Mouse (Mus musculus) midbrain, embryonic 13.5 days (tissue): ENCODE data around the gene Sdk1. TPM values are rescaled to one million over a fixed set of nuclear protein-coding genes. Genes with fewer than 3 reads are reported as not detected.

Source experiments
- ATAC-seq: fragments of 200-750 bp; cut with Nextera tagmentation; 2 replicates; pipeline ENCODE4 v1.8.0; 2017; ENCODE audit warnings: mild to moderate bottlenecking, moderate TSS enrichment, moderate library complexity
- H3K27ac ChIP-seq: fragments of 300-500 bp; sonication (generic); 2 replicates; pipeline ENCODE4 v1.5.1; 2015; ENCODE audit warnings: inconsistent platforms, mild to moderate bottlenecking, moderate library complexity
- H3K27me3 ChIP-seq: fragments of 300-500 bp; sonication (generic); 2 replicates; pipeline ENCODE4 v1.6.1; 2015; ENCODE audit warnings: mild to moderate bottlenecking, inconsistent platforms
- H3K36me3 ChIP-seq: fragments of 300-500 bp; sonication (generic); 2 replicates; pipeline ENCODE4 v1.6.1; 2015; ENCODE audit warnings: mild to moderate bottlenecking, inconsistent platforms
- H3K4me1 ChIP-seq: fragments of 300-500 bp; sonication (generic); replicated peaks from 2 replicates; pipeline ENCODE4 v1.6.1; 2015; ENCODE audit warnings: inconsistent platforms
- H3K4me2 ChIP-seq: fragments of 300-500 bp; sonication (generic); replicated peaks from 2 replicates; pipeline ENCODE4 v1.6.1; 2015; ENCODE audit warnings: moderate library complexity, mild to moderate bottlenecking, inconsistent platforms
- H3K4me3 ChIP-seq: fragments of 300-500 bp; sonication (generic); replicated peaks from 2 replicates; pipeline ENCODE4 v1.5.1; 2015; ENCODE audit warnings: mild to moderate bottlenecking, inconsistent platforms
- H3K9ac ChIP-seq: fragments of 300-500 bp; sonication (generic); replicated peaks from 2 replicates; pipeline ENCODE4 v1.6.1; 2015; ENCODE audit warnings: mild to moderate bottlenecking, inconsistent platforms
- H3K9me3 ChIP-seq: fragments of 300-500 bp; sonication (generic); 2 replicates; pipeline ENCODE4 v1.6.1; 2016; ENCODE audit warnings: mild to moderate bottlenecking, inconsistent platforms
- WGBS: fragments of 180-500 bp; shearing (Covaris S2); methylation state at CpG from one replicate; pipeline ENCODE4 v1.1.7; 2015; 5-methylcytosine and 5-hydroxymethylcytosine counted together
- polyA plus RNA-seq: library from polyadenylated mRNA; unstranded; fragments of >200 nt; fragmentation: Nextera tagmentation; extraction: Ambion mirVana; gene quantifications from 2 replicates; pipeline ENCODE4 v1.2.1, GENCODE M21; 2015

Gene Sdk1
- polyA plus RNA-seq, 1 experiment from 2014 or later, result 2.0 TPM

DNA sequence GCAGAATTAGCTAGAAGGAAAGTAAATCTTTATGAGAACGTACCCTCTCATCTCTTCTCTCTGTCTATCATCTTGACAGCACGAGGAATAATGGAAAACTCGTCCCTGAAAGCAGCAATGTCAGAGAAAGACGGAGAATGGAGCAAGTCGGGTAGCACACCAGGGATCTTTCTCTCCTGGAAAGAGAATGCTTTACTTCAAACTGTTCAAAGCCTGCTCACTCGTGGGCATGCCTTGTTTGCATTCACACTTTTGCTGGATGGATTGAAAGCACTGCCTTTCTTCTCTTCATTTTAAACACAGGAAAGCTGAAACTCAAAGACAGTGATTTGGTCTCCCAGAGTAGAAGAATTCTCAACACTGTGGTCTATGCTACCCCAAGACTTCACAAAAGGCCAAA lies 1020.8 kb downstream of the Sdk1 start:
- Histone ChIP-seq H3K27me3 (no peaks in the 10 kb centered on the region), H3K9me3 (peaks cover 6% of the 10 kb centered on the region; the same call in 1 of the 2 replicates), H3K27ac (no peak overlapping the region), H3K4me3 (no peak overlapping the region), H3K9ac (no peak overlapping the region), H3K4me2 (no peak overlapping the region), H3K4me1 (no peaks in the 10 kb centered on the region), H3K36me3 (no peaks in the 10 kb centered on the region)
- WGBS, result 48% methylated on average over 6 of the region's 6 CpGs
- ATAC-seq, result no peak

Other genes with a start within 250 kb of the Sdk1 start
- 0.07 TPM in 1 of 2 replicates, not detected in the other for gene Card11, start 240.9 kb upstream of the Sdk1 start, polyA plus RNA-seq